Mouse (Mus musculus): ENCODE measurements around the gene A930033H14Rik. TPM values are rescaled to one million over a fixed set of nuclear protein-coding genes. Genes with fewer than 3 reads are reported as not detected.

The A930033H14Rik gene
- polyA plus RNA-seq, 1 experiment from 2014 or later: 2.4 TPM

- 0 out of 2 replicates have a peak overlapping the region, but pooled peaks have one; percentile 52 for H3K9ac ChIP-seq (ENCODE audit: low read length)
- H3K9me3 ChIP-seq (ENCODE audit: control insufficient read depth, low read length): no peaks in the 10 kb centered on the region
- peak overlapping the region; percentile 75 to 85 for H3K27ac ChIP-seq (replicated peaks in 1 of 2; ENCODE audit: control insufficient read depth in 1 of 2, insufficient read depth in 1 of 2, low read depth in 2 of 2, low read length in 2 of 2)
- no peak overlapping the region for H3K4me2 ChIP-seq (ENCODE audit: low read length)
- peaks cover 31% of the 10 kb centered on the region for H3K36me3 ChIP-seq (ENCODE audit: control insufficient read depth, insufficient read depth, low read length)
- 35% methylated on average over 5 of the region's 5 CpGs for WGBS
- H3K4me1 ChIP-seq (ENCODE audit: control insufficient read depth in 2 of 2, insufficient read depth in 2 of 2, low read length in 2 of 2): peaks cover 30 to 47% of the 10 kb centered on the region in 2 experiments
- no peaks in the 10 kb centered on the region for H3K27me3 ChIP-seq (ENCODE audit: control insufficient read depth, insufficient read depth, low read length)
- no peak for ATAC-seq (ENCODE audit: insufficient number of reproducible peaks, insufficient read depth, low FRiP score, low read depth)
- H3K4me3 ChIP-seq (ENCODE audit: control insufficient read depth in 1 of 2, insufficient read depth in 1 of 2, low read depth in 1 of 2, low read length in 2 of 2): no peak overlapping the region
Measured at GRCm38 (mm10) chr10:69253686-69254080, 40.8 kb upstream of the A930033H14Rik start.

GRCm38 (mm10) chr10:69253075-69253685, 40.3 kb upstream of the A930033H14Rik start:
- Histone ChIP-seq H3K27ac (replicated peaks in 1 of 2; ENCODE audit: control insufficient read depth in 1 of 2, insufficient read depth in 1 of 2, low read depth in 2 of 2, low read length in 2 of 2) (peak overlapping the region; percentile 75 to 85), H3K9me3 (ENCODE audit: control insufficient read depth, low read length) (no peaks in the 10 kb centered on the region), H3K36me3 (ENCODE audit: control insufficient read depth, insufficient read depth, low read length) (peaks cover 32% of the 10 kb centered on the region), H3K9ac (ENCODE audit: low read length) (no peak overlapping the region), H3K27me3 (ENCODE audit: control insufficient read depth, insufficient read depth, low read length) (no peaks in the 10 kb centered on the region), H3K4me1 (ENCODE audit: control insufficient read depth in 2 of 2, insufficient read depth in 2 of 2, low read length in 2 of 2) (peaks cover 30 to 42% of the 10 kb centered on the region in 2 experiments), H3K4me2 (ENCODE audit: low read length) (no peak overlapping the region), H3K4me3 (ENCODE audit: control insufficient read depth in 1 of 2, insufficient read depth in 1 of 2, low read depth in 1 of 2, low read length in 2 of 2) (no peak overlapping the region)
- WGBS: 16% methylated on average over 5 of the region's 5 CpGs
- peak; percentile 42 for ATAC-seq (ENCODE audit: insufficient number of reproducible peaks, insufficient read depth, low FRiP score, low read depth)

DNA sequence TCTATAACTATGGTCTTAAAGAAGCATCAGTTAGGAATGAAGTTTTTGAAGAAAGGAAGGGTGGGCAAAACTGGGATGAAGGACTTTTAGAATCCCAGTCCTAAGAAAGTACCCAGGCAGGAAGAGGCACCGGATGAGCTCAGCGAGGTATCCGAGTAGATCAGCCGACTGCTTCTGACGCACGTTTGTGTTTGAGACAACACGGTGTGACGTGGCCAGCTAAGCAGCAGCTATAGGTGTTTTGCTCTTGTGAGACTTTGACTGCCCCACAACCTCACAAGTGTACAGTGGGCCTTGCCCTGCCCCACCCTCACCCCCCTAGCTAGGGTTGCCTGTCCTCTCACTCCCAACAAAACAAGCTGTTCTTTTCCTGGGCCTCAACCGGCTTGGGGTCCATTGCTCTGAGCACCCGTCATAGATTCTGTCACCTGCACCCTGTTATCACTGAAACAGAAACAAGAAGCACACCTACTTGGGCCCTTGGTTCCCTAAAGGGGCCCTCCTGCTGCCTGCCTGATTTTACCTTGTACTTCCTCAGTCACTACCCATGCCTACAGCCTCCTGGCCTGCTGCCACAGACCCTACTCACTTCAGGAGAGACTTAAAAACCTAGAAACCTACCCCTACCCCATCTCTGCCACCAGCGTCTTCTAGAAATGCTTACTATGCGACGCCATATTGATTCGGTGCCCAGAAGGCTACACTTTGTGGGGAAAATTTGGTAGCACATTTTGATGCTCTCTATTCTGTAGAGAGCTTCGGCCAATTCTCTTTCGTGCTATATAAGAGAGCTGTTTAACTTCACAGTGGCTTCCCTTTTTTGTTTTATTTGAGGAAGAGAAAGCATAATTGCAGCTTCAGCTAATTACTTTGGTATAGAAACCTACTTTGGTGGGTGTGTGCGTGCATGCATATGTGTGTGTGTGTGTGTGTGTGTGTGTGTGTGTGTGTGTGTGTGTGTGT, 39.5 kb upstream of the A930033H14Rik start:
- Histone ChIP-seq H3K9ac (ENCODE audit: low read length) (no peak overlapping the region), H3K4me1 (ENCODE audit: control insufficient read depth in 2 of 2, insufficient read depth in 2 of 2, low read length in 2 of 2) (peaks cover 30 to 42% of the 10 kb centered on the region in 2 experiments), H3K36me3 (ENCODE audit: control insufficient read depth, insufficient read depth, low read length) (peaks cover 32% of the 10 kb centered on the region), H3K27me3 (ENCODE audit: control insufficient read depth, insufficient read depth, low read length) (no peaks in the 10 kb centered on the region), H3K9me3 (ENCODE audit: control insufficient read depth, low read length) (no peaks in the 10 kb centered on the region), H3K4me2 (ENCODE audit: low read length) (no peak overlapping the region), H3K27ac (replicated peaks in 1 of 2; ENCODE audit: control insufficient read depth in 1 of 2, insufficient read depth in 1 of 2, low read depth in 2 of 2, low read length in 2 of 2) (peak overlapping the region; percentile 75 to 85), H3K4me3 (ENCODE audit: control insufficient read depth in 1 of 2, insufficient read depth in 1 of 2, low read depth in 1 of 2, low read length in 2 of 2) (no peak overlapping the region)
- 72% methylated on average over 17 of the region's 17 CpGs for WGBS
- no peak for ATAC-seq (ENCODE audit: insufficient number of reproducible peaks, insufficient read depth, low FRiP score, low read depth)

DNA sequence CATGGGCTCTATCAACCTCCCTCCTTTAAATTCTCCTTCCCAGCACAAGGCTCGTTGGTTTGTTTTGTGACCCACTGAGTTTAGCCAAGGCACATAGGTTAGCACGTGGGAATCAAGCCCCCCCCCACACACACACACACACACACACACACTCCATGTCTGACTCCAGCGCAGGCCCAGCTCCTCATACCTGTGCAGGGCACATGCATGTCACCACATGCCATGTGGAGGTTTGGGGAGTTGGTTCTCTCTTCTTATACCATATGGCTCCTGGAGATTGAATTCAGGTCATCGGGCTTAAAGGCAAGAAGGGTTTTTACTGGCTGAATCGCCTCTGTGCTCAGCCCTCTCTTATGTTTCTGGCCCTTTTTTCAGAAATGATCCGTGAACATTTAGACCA, 38.4 kb upstream of the A930033H14Rik start:
- no peaks in the 10 kb centered on the region for H3K9me3 ChIP-seq (ENCODE audit: control insufficient read depth, low read length)
- WGBS: 89% methylated on average over 6 of the region's 6 CpGs
- ATAC-seq (ENCODE audit: insufficient number of reproducible peaks, insufficient read depth, low FRiP score, low read depth): no peak
- H3K27me3 ChIP-seq (ENCODE audit: control insufficient read depth, insufficient read depth, low read length): no peaks in the 10 kb centered on the region
- no peak overlapping the region for H3K4me3 ChIP-seq (ENCODE audit: control insufficient read depth in 1 of 2, insufficient read depth in 1 of 2, low read depth in 1 of 2, low read length in 2 of 2)
- H3K27ac ChIP-seq (replicated peaks in 1 of 2; ENCODE audit: control insufficient read depth in 1 of 2, insufficient read depth in 1 of 2, low read depth in 2 of 2, low read length in 2 of 2): no peak overlapping the region
- no peak overlapping the region for H3K4me2 ChIP-seq (ENCODE audit: low read length)
- peaks cover 29% of the 10 kb centered on the region for H3K36me3 ChIP-seq (ENCODE audit: control insufficient read depth, insufficient read depth, low read length)
- peaks cover 30 to 42% of the 10 kb centered on the region in 2 experiments for H3K4me1 ChIP-seq (ENCODE audit: control insufficient read depth in 2 of 2, insufficient read depth in 2 of 2, low read length in 2 of 2)
- H3K9ac ChIP-seq (ENCODE audit: low read length): no peak overlapping the region

DNA sequence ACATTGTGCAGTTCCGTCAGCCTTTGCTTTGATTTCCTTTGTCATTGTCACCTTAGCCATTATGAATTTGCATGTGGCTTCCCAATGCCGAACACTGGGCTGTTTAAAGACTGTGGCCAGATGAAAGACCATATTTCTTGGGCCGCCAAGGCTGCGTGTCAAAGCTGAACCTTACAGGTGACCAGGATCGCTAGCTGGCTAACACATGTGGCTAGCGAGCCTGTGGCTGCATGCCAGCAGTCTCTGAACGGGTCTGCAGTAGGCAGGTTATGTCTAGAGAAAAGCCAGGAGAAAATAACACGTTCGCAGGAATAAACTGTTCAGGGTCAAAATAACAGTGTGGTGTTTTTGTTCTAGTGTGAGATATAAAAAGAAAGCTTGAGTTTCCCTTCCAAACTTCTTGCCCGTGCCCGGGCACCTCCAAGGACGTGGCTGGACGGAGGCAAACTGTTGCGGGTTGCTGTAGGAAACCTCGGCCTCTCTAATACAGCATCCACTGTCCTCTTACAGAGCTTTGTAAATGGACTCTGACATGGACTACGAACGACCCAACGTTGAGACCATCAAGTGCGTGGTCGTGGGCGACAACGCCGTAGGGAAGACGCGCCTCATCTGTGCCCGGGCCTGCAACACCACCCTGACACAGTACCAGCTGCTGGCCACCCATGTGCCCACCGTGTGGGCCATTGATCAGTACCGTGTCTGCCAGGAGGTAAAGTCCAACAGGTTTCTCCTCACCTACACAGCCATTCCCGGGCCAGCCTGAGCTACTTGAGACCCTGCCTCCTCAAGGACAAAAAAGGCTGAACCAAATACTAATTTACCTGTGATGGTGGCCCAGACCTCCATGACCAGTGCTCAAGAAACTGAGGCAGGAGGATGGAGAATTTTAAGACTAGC, 35.6 kb upstream of the A930033H14Rik start:
- H3K27ac ChIP-seq (replicated peaks in 1 of 2; ENCODE audit: control insufficient read depth in 1 of 2, insufficient read depth in 1 of 2, low read depth in 2 of 2, low read length in 2 of 2): 0 out of 4 replicates have a peak overlapping the region, but pooled peaks of 1 of the 2 experiments have one; percentile 24
- no peak overlapping the region for H3K4me2 ChIP-seq (ENCODE audit: low read length)
- H3K9ac ChIP-seq (ENCODE audit: low read length): no peak overlapping the region
- H3K36me3 ChIP-seq (ENCODE audit: control insufficient read depth, insufficient read depth, low read length): peaks cover 29% of the 10 kb centered on the region
- 90% methylated on average over 29 of the region's 29 CpGs for WGBS
- no peaks in the 10 kb centered on the region for H3K9me3 ChIP-seq (ENCODE audit: control insufficient read depth, low read length)
- H3K4me1 ChIP-seq (ENCODE audit: control insufficient read depth in 2 of 2, insufficient read depth in 2 of 2, low read length in 2 of 2): peaks cover 17 to 20% of the 10 kb centered on the region in 2 experiments
- no peaks in the 10 kb centered on the region for H3K27me3 ChIP-seq (ENCODE audit: control insufficient read depth, insufficient read depth, low read length)
- no peak for ATAC-seq (ENCODE audit: insufficient number of reproducible peaks, insufficient read depth, low FRiP score, low read depth)
- H3K4me3 ChIP-seq (ENCODE audit: control insufficient read depth in 1 of 2, insufficient read depth in 1 of 2, low read depth in 1 of 2, low read length in 2 of 2): no peak overlapping the region

GRCm38 (mm10) chr10:69247311-69248033, 34.6 kb upstream of the A930033H14Rik start:
- H3K4me1 ChIP-seq (ENCODE audit: control insufficient read depth in 2 of 2, insufficient read depth in 2 of 2, low read length in 2 of 2): peaks cover 9% of the 10 kb centered on the region in 2 experiments
- 94% methylated on average over 7 of the region's 7 CpGs for WGBS
- H3K27me3 ChIP-seq (ENCODE audit: control insufficient read depth, insufficient read depth, low read length): no peaks in the 10 kb centered on the region
- no peaks in the 10 kb centered on the region for H3K9me3 ChIP-seq (ENCODE audit: control insufficient read depth, low read length)
- no peak overlapping the region for H3K4me2 ChIP-seq (ENCODE audit: low read length)
- no peak overlapping the region for H3K9ac ChIP-seq (ENCODE audit: low read length)
- H3K27ac ChIP-seq (replicated peaks in 1 of 2; ENCODE audit: control insufficient read depth in 1 of 2, insufficient read depth in 1 of 2, low read depth in 2 of 2, low read length in 2 of 2): no peak overlapping the region
- peaks cover 28% of the 10 kb centered on the region for H3K36me3 ChIP-seq (ENCODE audit: control insufficient read depth, insufficient read depth, low read length)
- H3K4me3 ChIP-seq (ENCODE audit: control insufficient read depth in 1 of 2, insufficient read depth in 1 of 2, low read depth in 1 of 2, low read length in 2 of 2): no peak overlapping the region
- ATAC-seq (ENCODE audit: insufficient number of reproducible peaks, insufficient read depth, low FRiP score, low read depth): no peak
